Mouse (Mus musculus) hindbrain, embryonic 14.5 days (tissue): ENCODE results near the gene Pmpcb. TPM values are rescaled to one million over a fixed set of nuclear protein-coding genes. Genes with fewer than 3 reads are reported as not detected.

Source experiments
- ATAC-seq: fragments of 200-750 bp; cut with Nextera tagmentation; 2 replicates; pipeline ENCODE4 v1.8.0; 2017; ENCODE audit warnings: moderate number of reproducible peaks, mild to moderate bottlenecking, moderate TSS enrichment, moderate library complexity; ENCODE audit not compliant: low FRiP score
- DNase-seq: peaks from one replicate; pipeline ENCODE4 v3.0.0-alpha.2; 2015; ENCODE audit warnings: low spot score
- H3K27ac ChIP-seq: fragments of 300-500 bp; sonication (generic); 2 replicates; pipeline ENCODE4 v1.5.1; 2014; ENCODE audit warnings: mild to moderate bottlenecking, moderate library complexity
- H3K27me3 ChIP-seq: fragments of 300-500 bp; sonication (generic); 2 replicates; pipeline ENCODE4 v1.6.1; 2014; ENCODE audit warnings: mild to moderate bottlenecking, low read length, mixed read lengths; ENCODE audit not compliant: control insufficient read depth, insufficient read depth
- H3K36me3 ChIP-seq: fragments of 300-500 bp; sonication (generic); replicated peaks from 2 replicates; pipeline ENCODE4 v1.6.1; 2014; ENCODE audit not compliant: control insufficient read depth, insufficient read depth
- H3K4me1 ChIP-seq: fragments of 300-500 bp; sonication (generic); replicated peaks from 2 replicates; pipeline ENCODE4 v1.6.1; 2014; ENCODE audit warnings: antibody characterized with exemption, low read length, mixed read lengths; ENCODE audit not compliant: control insufficient read depth, insufficient read depth
- H3K4me2 ChIP-seq: fragments of 300-500 bp; sonication (generic); replicated peaks from 2 replicates; pipeline ENCODE4 v1.6.1; 2014; ENCODE audit warnings: mild to moderate bottlenecking, moderate library complexity
- H3K4me3 ChIP-seq: fragments of 300-500 bp; sonication (generic); replicated peaks from 2 replicates; pipeline ENCODE4 v1.5.1; 2014; ENCODE audit warnings: mild to moderate bottlenecking, low read length
- H3K9ac ChIP-seq: fragments of 300-500 bp; sonication (generic); 2 replicates; pipeline ENCODE4 v1.6.1; 2014
- H3K9me3 ChIP-seq: fragments of 300-500 bp; sonication (generic); 2 replicates; pipeline ENCODE4 v1.6.1; 2016; ENCODE audit warnings: low read length; ENCODE audit not compliant: control insufficient read depth
- WGBS: fragments of 180-500 bp; shearing (Covaris S2); extraction: QIAGEN DNeasy Blood & Tissue Kit; methylation state at CpG from one replicate; pipeline ENCODE4 v1.1.7; 2014; 5-methylcytosine and 5-hydroxymethylcytosine counted together
- polyA plus RNA-seq: library from polyadenylated mRNA; unstranded; fragments of >200 nt; fragmentation: Nextera tagmentation; extraction: Ambion mirVana; gene quantifications from 2 replicates; pipeline ENCODE4 v1.2.1, GENCODE M21; 2014

Pmpcb gene
- polyA plus RNA-seq, 1 experiment from 2014 or later = 74.8 TPM

GRCm38 (mm10) chr5:21784161-21785052 lies 47.5 kb downstream of the Pmpcb start:
- H3K4me2 ChIP-seq = peak overlapping the region; percentile 97
- peak overlapping the region; percentile 99 for H3K4me3 ChIP-seq
- H3K9ac ChIP-seq = peak overlapping the region; percentile 83
- H3K27me3 ChIP-seq = no peaks in the 10 kb centered on the region
- peaks cover 42% of the 10 kb centered on the region for H3K36me3 ChIP-seq
- ATAC-seq (peak; percentile 83), DNase-seq (no peak)
- under 1% methylated on average over 50 of the region's 51 CpGs for WGBS
- peak overlapping the region; percentile 75 for H3K27ac ChIP-seq
- peaks cover 34% of the 10 kb centered on the region for H3K4me1 ChIP-seq
- no peaks in the 10 kb centered on the region for H3K9me3 ChIP-seq

- Histone ChIP-seq H3K9me3 (no peaks in the 10 kb centered on the region), H3K27ac (peak within 1 kb of the TSS; percentile 88), H3K4me2 (peak within 1 kb of the TSS; percentile 97), H3K4me1 (peaks cover 36% of the 10 kb centered on the region), H3K36me3 (peaks cover 35% of the 10 kb centered on the region), H3K27me3 (no peaks in the 10 kb centered on the region), H3K9ac (peak within 1 kb of the TSS; percentile 90), H3K4me3 (peak within 1 kb of the TSS; percentile 99)
- peak; percentile 93 for DNase-seq
- under 1% methylated on average over 37 of the region's 37 CpGs for WGBS
- ATAC-seq = peak; percentile 97
Measured at GRCm38 (mm10) chr5:21785053-21785452, 48.1 kb downstream of the Pmpcb start, which contains the start of the genes Dnajc2 and Psmc2. Dnajc2 (minus strand) TSS chr5:21785251. Psmc2 (plus strand) TSS chr5:21785283.

GRCm38 (mm10) chr5:21785776-21786175 lies 48.8 kb downstream of the Pmpcb start:
- H3K4me2 ChIP-seq = peak overlapping the region; percentile 97
- H3K9ac ChIP-seq = no peak overlapping the region
- peaks cover 36% of the 10 kb centered on the region for H3K4me1 ChIP-seq
- ATAC-seq = no peak
- H3K27ac ChIP-seq = peak overlapping the region; percentile 88; the same call in 1 of the 2 replicates
- DNase-seq = no peak
- 88% methylated on average over 6 of the region's 7 CpGs for WGBS
- no peaks in the 10 kb centered on the region for H3K9me3 ChIP-seq
- H3K36me3 ChIP-seq = peaks cover 28% of the 10 kb centered on the region
- no peaks in the 10 kb centered on the region for H3K27me3 ChIP-seq
- no peak overlapping the region for H3K4me3 ChIP-seq

- WGBS = 3% methylated on average over 51 of the region's 51 CpGs
- H3K27me3 ChIP-seq = no peaks in the 10 kb centered on the region
Measured at GRCm38 (mm10) chr5:21786258-21787185, 49.6 kb downstream of the Pmpcb start.

GRCm38 (mm10) chr5:21787186-21788105 lies 50.5 kb downstream of the Pmpcb start:
- Histone ChIP-seq H3K4me1 (peaks cover 36% of the 10 kb centered on the region), H3K36me3 (peaks cover 20% of the 10 kb centered on the region), H3K9ac (peak overlapping the region; percentile 90), H3K4me3 (peak overlapping the region; percentile 88), H3K4me2 (peak overlapping the region; percentile 82), H3K27ac (peak overlapping the region; percentile 88), H3K9me3 (no peaks in the 10 kb centered on the region), H3K27me3 (no peaks in the 10 kb centered on the region)
- no peak for DNase-seq
- 41% methylated on average over 11 of the region's 11 CpGs for WGBS
- ATAC-seq = no peak

More at GRCm38 (mm10) chr5:21786258-21787185, 49.6 kb downstream of the Pmpcb start:
- ATAC-seq (peak; percentile 85), DNase-seq (peak; percentile 94)
- Histone ChIP-seq H3K4me1 (peaks cover 36% of the 10 kb centered on the region), H3K9me3 (no peaks in the 10 kb centered on the region), H3K36me3 (peaks cover 23% of the 10 kb centered on the region), H3K27ac (peak overlapping the region; percentile 88), H3K4me2 (peak overlapping the region; percentile 82), H3K9ac (peak overlapping the region; percentile 90), H3K4me3 (peak overlapping the region; percentile 88)

- ATAC-seq (no peak), DNase-seq (no peak)
- no peak overlapping the region for H3K27ac ChIP-seq
- H3K27me3 ChIP-seq = no peaks in the 10 kb centered on the region
- no peak overlapping the region for H3K4me2 ChIP-seq
- no peak overlapping the region for H3K4me3 ChIP-seq
- 62% methylated on average over 5 of the region's 5 CpGs for WGBS
- H3K36me3 ChIP-seq = peaks cover 14% of the 10 kb centered on the region
- peaks cover 32% of the 10 kb centered on the region for H3K4me1 ChIP-seq
- no peaks in the 10 kb centered on the region for H3K9me3 ChIP-seq
- no peak overlapping the region for H3K9ac ChIP-seq
Measured at GRCm38 (mm10) chr5:21789061-21789460, 52.1 kb downstream of the Pmpcb start.

- no peak overlapping the region for H3K4me2 ChIP-seq
- H3K4me1 ChIP-seq = peaks cover 22% of the 10 kb centered on the region; the same call in 1 of the 2 replicates
- no peaks in the 10 kb centered on the region for H3K27me3 ChIP-seq
- DNase-seq (no peak), ATAC-seq (no peak)
- no peaks in the 10 kb centered on the region for H3K9me3 ChIP-seq
- H3K4me3 ChIP-seq = no peak overlapping the region
- H3K36me3 ChIP-seq = peaks cover 36% of the 10 kb centered on the region
- H3K9ac ChIP-seq = no peak overlapping the region
- no peak overlapping the region for H3K27ac ChIP-seq
Measured at GRCm38 (mm10) chr5:21792166-21792565, 55.2 kb downstream of the Pmpcb start.

GRCm38 (mm10) chr5:21802907-21803306 lies 66.0 kb downstream of the Pmpcb start:
- H3K4me1 ChIP-seq = no peaks in the 10 kb centered on the region
- H3K27ac ChIP-seq = no peak overlapping the region
- no peak overlapping the region for H3K4me3 ChIP-seq
- H3K36me3 ChIP-seq = peaks cover 68% of the 10 kb centered on the region
- ATAC-seq (no peak), DNase-seq (no peak)
- H3K9ac ChIP-seq = no peak overlapping the region
- no peak overlapping the region for H3K4me2 ChIP-seq
- 93% methylated on average over 9 of the region's 9 CpGs for WGBS
- H3K27me3 ChIP-seq = no peaks in the 10 kb centered on the region
- H3K9me3 ChIP-seq = no peaks in the 10 kb centered on the region
